Mouse (Mus musculus) retina, postnatal 7 days (tissue): ENCODE data around the gene Shc3.

Experiments
- DNase-seq: peaks from one replicate; pipeline ENCODE4 v3.0.0-alpha.2; 2012; ENCODE audit warnings: low read depth, low spot score

The Shc3 gene

GRCm38 (mm10) chr13:51482786-51483185 is 86.4 kb downstream of the Shc3 start:
- no peak for DNase-seq

GRCm38 (mm10) chr13:51480341-51481011 is 88.7 kb downstream of the Shc3 start:
- DNase-seq: no peak

- no peak for DNase-seq
These were observed 89.4 kb downstream of the Shc3 start for GRCm38 (mm10) chr13:51479826-51480225.

GRCm38 (mm10) chr13:51476991-51477390 is 92.2 kb downstream of the Shc3 start:
- DNase-seq: no peak

- DNase-seq: no peak
These were observed 100.4 kb downstream of the Shc3 start for GRCm38 (mm10) chr13:51468697-51469250.

GRCm38 (mm10) chr13:51466117-51466841 is 102.9 kb downstream of the Shc3 start:
- no peak for DNase-seq

GRCm38 (mm10) chr13:51464294-51464693 is 104.9 kb downstream of the Shc3 start:
- DNase-seq: no peak

- DNase-seq: no peak
These were observed 112.9 kb downstream of the Shc3 start for GRCm38 (mm10) chr13:51456190-51456878.

GRCm38 (mm10) chr13:51446550-51446949 is 122.7 kb downstream of the Shc3 start:
- DNase-seq: no peak

GRCm38 (mm10) chr13:51442922-51443321 is 126.3 kb downstream of the Shc3 start:
- DNase-seq: no peak

- no peak for DNase-seq
These were observed 131.8 kb downstream of the Shc3 start for GRCm38 (mm10) chr13:51437105-51438085.

GRCm38 (mm10) chr13:51435146-51435545 is 134.1 kb downstream of the Shc3 start:
- DNase-seq: no peak

GRCm38 (mm10) chr13:51434460-51434859 is 134.8 kb downstream of the Shc3 start:
- DNase-seq: no peak

GRCm38 (mm10) chr13:51433371-51433770 is 135.8 kb downstream of the Shc3 start:
- DNase-seq: no peak

- no peak for DNase-seq
These were observed 143.4 kb downstream of the Shc3 start for GRCm38 (mm10) chr13:51425662-51426443.

GRCm38 (mm10) chr13:51424647-51425046 is 144.6 kb downstream of the Shc3 start:
- peak; percentile 51 for DNase-seq

- no peak for DNase-seq
These were observed 145.6 kb downstream of the Shc3 start for GRCm38 (mm10) chr13:51423647-51424046.

- DNase-seq: no peak
These were observed 148.4 kb downstream of the Shc3 start for GRCm38 (mm10) chr13:51420861-51421260.

- no peak for DNase-seq
These were observed 149.7 kb downstream of the Shc3 start for GRCm38 (mm10) chr13:51419501-51419900.

- DNase-seq: no peak
These were observed 150.2 kb downstream of the Shc3 start for GRCm38 (mm10) chr13:51418942-51419451.
